Mouse (Mus musculus) liver, adult 2 months (tissue): ENCODE results near the gene Amotl2.

Experiments used
- CTCF ChIP-seq: fragments of 200-500 bp; IDR thresholded peaks from 2 replicates; pipeline ENCODE4 v1.5.1; 2011; ENCODE audit warnings: low read depth, low read length, control low read depth
- POLR2A ChIP-seq: fragments of 200-500 bp; IDR thresholded peaks from 2 replicates; pipeline ENCODE4 v1.6.1; 2011; ENCODE audit warnings: low read length, control low read depth; ENCODE audit not compliant: insufficient read depth; ENCODE audit errors: extremely low read depth

DNA sequence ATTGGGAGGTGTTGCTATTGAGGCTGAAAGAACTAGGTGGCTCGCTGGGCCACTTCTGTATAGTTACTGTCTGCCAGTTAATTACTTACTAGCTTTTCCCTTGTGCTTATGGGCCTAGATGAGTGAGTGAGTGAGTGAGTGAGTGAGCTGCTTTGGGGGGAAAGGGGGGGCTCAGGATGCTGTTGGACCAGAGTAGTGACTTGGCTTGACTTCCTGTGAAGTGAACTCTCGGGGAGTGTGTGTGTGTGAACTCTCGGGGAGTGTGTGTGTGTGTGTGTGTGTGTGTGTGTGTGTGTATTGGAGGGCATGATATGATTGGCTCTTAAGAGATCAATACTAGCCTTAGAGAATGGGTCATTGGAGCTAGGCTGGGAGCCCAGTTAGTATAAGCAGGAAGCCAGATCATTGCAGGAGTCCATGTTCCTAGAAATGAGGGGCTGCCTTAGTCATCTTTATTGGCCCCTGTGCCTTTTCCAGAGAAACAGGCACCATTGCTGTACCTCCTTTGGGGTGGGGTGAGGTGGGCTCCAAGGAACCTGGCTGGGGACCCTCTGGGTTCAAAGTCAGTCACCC lies 5.0 kb downstream of the Amotl2 start:
- TF ChIP-seq POLR2A (no peak), CTCF (no peak)
